Mouse (Mus musculus) activated CD4-positive, CD25-positive, alpha-beta regulatory T cell, adult 4 months (primary cell): ENCODE measurements at regions not wholly inside any gene's neighbourhood (a gene's known extent, or its start where the extent isn't known, plus 50 kb on each side); places are given as distances from the start of the nearest gene placed in this dataset.

Experiments used
- ATAC-seq: one replicate; pipeline ENCODE4 v1.8.0; 2017

DNA sequence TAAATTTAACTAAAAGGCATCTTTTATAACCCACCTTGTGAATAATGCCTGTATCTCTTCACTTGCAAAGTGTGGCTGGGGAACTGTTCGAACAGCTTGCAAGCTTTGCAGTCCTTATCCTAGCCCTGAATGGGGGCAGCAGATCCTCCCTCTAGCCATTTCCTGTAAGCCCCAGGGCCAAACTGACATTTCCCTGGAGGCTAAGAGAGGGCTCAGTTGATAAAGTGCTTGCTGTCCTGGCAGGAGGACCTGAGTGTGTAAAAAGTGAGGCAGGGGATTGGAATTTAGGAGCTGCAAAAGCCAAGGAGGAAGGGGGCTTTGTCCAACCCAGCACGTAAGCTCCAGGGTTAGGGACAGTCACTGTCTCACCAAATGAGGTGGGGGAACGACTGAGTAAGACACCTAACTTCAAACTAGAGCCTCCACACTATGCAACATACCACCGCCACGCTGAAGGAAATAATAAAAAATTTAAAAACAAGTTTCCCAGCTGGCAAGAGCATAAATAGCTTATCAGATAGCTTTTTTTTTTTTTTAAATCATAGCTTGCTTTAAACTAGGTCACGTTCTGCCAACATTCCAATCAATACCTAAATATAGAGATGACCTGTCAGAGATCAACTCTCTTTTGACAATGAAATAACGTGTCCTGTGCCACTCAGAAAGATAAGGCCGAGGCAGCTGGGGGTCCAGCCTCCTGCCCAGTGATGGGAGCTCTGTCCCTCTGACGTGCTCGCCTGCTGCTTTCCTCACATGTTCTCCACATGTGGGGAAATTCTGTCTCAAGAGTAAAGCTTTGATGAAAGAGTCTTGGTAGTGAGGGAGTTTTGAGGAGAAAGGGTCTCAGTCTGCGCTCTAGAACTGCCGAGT lies 146.0 kb downstream of the Zfp36l1 start:
- no peak for ATAC-seq

DNA sequence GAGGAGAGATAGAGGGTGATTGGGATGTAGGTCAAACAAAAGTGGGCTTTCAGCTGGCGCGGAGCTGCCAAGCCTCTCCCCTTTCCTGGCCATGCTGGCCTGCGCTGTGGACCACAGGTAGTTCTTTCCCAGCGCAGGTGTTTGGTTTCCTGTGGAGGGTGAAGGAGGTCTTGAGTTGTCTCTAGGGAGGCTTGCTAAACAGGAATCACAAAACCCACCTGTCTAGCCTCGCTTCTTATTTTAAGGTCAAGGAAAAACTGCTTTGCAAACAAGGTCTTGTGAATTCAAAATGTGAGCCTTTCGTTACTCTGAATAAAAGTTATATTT lies 146.6 kb downstream of the Zfp36l1 start:
- no peak for ATAC-seq

DNA sequence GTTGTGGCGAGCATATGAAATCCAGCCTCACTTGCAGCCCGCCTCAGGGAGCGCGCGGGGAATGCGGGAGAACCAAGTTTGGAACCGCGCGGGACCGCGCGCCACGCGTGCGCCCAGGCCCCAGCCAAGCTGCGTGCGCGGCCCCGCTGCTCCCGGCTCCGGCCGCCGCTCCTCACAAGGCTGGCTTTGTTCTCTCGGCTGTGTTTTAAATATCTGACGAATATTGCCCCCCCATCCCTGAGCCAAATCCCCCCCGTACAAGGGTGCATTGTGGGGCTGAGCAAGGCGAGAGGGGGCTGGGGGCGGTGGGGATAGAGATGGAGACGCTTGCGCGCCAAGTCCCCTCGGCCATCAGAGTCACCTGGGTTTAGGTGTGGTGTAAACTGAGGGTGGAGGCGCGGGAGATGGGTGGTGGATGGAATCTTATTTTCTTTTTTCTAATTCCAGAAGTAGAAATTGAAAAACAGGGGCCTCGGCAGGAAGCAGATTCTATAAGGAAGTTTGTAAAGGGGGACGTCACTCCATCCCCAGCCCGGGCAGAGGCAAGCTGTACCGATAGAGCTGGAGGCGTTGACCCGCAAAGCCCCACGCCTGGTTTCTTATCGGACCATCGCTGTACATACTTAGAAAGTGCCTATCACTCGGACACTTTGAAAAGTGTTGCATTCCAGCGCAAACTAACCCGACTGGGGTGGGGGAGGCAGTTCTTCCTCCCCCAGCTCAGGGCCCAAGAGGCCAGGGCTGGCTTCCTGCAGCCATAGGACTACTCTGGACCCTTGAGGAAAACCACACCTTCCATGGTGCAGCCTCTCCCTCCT lies 147.1 kb downstream of the Zfp36l1 start:
- no peak for ATAC-seq

DNA sequence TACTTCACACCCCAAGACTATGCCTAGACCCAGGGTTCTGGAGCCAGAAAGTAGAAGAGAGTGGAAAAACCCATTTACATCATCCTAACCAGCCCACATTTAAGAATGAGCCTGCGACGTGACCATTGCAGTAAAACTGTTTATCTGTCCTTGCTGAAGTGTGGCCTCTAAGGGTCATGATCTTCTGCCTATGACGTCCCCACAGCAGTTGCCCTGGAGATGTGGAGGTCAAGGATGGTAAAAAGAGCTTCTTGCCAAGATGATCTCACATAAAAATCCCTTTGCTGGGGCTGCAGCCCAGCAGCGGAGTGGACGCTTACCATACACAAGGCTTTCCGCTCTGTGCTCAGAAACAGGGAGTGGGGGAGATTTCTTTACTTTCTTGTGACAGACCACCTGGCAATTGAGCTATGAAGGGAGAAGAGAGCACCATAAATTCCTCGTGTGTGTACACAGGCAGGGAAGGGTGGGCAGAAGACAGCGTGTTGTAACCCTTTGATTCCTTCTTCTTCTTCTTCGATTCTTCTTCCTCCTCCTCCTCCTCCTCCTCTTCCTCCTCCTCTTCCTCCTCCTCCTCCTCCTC lies 149.3 kb downstream of the Zfp36l1 start:
- no peak for ATAC-seq

DNA sequence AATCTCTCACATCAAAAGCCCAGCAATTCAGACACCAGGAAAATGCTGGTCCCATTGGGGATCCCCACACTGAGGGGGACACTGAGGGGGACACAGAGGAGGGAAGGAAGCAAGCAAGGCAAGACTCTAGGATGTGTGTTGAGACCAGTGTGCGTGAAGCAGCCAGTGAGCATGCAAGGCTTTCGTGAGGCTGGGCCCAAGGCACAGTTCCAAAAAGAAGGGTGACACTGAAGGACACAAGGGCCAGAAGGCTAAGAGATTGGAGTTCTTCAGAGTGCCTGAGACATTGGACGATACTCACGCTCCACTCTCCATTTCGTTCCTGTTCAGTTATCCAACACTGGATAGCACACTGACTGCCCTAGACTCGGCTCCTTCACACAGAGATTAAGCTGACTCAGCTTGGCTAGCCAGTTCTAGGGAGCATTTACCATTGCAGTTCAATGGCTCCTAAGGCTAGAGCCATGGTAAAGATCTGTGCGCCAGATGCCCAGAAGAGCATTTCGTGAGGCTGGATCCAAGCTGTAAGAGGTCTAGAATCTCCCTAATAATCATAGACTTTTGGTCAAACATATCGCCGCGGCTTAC lies 150.1 kb downstream of the Zfp36l1 start:
- ATAC-seq, result no peak

DNA sequence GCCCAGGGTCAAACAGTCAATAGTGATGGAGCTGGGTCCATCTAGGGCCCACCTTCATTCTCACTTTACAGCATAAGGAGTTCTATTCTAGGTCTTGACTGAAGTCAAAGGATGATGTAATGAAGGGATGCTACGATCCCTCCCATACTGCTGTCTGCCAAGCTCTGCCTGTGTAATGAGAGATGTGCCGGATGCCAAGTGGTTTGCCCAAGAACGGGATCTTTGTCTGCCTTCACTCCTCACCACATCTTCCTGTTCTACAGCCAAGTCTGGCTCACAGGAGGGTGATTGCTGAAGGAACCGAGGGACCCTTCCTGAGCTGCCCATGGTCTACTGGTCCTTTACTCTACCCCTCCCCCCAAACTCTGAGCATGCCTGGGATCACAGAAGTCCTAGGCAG lies 150.9 kb downstream of the Zfp36l1 start:
- no peak for ATAC-seq

DNA sequence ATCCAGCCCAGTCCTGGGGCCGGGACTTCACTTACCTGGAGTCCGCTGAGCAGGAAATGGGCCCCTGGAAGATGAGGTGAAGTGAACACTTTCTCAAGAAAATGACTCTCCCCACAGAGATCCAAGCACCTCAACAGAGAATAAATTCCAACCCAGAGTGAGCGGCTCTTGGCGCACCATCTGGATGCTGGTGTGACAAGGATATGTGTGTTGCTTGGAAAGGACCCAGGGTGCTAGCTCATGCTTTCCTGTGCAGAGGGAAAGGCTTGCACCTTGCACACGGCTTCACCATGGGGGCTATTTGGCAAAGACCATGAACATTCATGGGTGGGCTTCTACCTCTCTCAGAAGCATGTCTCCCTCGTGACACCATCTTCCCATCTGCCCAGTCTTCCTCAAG lies 151.7 kb downstream of the Zfp36l1 start:
- no peak for ATAC-seq

DNA sequence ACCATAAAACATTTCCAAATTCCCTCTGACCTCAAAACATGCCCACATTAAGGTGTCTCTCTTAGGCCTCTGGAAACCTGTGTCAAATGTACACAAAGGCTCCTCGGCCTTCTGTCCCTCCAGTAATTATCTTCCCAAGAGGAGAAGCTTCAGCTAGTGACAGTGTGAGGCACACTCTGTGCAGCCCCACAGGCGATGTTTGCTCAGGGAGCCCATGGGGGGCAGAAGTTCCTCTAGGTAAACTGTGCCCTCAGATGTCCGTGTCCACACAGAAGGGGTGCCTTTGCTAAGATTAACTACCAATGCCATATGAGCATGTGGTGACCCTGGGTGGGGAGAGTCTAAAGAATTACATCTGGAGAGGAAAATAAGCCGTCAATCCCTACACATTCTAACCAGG lies 152.4 kb downstream of the Zfp36l1 start:
- no peak for ATAC-seq

DNA sequence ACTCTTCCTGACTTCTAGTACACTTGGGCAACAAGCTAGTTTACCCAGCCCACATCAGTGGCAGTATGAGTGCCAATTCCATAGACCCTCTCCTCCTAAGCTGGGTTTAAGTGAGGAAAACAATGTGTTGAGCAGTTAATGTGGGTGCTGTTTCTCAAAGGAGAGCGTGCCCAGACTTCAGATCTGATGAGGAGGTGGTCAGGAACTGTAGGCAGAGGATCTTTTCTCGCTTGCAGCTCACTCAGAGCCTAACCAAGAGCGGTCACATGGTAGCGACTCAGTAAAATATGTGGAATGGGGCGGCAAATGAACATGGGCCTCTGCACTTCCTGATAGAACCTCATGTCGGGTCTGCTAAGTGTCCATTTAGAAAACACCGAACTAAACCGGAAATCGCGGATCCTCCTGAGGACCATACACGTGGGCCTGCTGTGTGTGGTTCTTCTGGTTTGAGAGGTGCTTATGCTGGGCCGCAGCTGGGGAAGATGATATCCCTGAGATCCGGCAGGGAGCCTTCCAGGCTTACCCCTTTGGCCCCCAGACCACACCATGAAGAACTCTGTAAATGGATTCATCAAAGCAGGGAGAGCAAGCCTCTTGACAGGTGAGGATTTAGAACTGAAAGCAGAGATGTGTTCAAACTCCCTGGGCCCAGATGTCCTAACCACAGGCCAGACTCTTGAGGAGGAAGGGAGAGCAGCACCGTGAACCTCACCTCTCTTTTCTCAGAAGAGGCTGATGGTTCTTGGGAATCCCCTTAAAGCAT lies 153.1 kb downstream of the Zfp36l1 start:
- ATAC-seq, result peak; percentile 28

DNA sequence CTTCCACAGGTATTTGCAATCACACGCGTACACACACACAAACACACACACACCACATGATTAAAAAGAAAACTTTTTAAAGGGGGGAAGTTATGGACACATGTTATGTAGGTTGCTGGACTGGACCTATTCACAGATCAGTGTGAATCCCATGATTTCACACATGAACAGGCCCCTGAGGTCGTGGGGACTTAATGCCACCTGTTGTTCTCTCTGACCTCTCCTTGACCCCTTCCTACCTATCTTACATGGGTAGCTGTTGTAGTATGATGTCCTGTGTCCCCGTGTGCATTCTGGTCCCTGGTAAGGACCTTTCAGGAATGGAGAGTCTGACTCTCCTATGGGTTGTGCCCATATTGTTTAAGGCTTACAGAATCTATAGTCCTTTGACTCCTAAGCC lies 155.6 kb downstream of the Zfp36l1 start:
- ATAC-seq, result no peak

DNA sequence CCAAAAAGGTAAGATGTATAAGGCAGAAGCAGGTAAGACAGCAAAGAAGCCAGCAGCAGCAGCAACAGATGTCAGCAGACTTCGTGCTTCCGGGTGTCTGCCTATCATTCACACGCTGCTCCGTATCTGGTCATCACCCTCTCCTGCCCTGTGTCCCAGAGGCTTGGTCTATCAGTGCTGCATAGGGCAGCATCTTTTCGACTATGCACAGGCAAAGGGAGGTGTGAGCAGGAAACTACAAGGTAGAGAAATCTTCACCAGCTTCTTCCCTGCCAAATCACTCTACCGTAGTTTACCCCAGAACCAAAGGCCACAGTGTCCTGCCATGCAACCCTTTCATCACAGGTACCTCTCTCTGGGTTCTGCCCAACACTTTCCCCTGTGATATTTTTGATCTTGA lies 156.5 kb downstream of the Zfp36l1 start:
- ATAC-seq, result no peak

DNA sequence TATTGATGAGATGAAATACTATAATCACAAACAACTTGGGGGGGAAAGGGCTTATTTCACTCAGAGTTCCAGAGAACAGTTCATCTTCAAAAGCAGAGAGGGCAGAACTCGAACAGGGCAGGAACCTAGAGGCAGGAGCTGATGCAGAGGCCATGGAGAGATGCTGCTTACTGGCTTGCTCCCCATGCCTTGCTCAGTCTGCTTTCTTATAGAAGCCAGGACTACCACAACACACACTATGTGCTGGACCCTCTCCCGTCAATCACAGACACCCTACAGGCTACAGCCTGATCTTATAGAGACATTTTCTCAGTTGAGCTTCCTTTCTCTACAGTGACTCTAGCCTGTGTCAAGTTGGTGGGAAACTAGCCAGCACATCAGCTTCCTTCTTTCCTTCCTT lies 157.3 kb downstream of the Zfp36l1 start:
- no peak for ATAC-seq

DNA sequence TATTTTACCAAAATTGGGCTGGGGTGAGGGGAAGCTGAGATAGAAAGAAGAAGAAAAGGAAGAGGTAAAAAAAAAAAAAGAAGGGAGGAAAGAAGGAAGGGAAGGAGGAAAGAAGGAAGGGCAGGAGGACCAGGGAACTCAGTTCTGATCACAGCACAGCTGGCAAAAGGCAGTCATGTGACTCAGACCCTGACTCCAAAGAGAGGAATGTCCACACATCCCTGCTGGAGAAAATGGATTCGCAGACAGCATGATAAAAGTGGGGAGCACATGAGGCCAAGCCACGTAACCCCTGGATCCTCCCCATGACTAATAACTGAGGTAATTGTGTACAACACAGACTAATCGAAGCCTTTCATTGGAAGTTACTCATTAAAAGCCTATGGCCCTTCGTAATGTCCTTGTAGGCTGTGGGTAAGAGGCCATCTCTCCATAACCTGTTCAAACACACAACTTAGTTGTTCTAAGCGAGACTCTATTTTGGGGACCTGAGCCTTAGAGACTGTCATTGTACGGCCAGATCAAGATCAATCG lies 162.2 kb downstream of the Zfp36l1 start:
- no peak for ATAC-seq

DNA sequence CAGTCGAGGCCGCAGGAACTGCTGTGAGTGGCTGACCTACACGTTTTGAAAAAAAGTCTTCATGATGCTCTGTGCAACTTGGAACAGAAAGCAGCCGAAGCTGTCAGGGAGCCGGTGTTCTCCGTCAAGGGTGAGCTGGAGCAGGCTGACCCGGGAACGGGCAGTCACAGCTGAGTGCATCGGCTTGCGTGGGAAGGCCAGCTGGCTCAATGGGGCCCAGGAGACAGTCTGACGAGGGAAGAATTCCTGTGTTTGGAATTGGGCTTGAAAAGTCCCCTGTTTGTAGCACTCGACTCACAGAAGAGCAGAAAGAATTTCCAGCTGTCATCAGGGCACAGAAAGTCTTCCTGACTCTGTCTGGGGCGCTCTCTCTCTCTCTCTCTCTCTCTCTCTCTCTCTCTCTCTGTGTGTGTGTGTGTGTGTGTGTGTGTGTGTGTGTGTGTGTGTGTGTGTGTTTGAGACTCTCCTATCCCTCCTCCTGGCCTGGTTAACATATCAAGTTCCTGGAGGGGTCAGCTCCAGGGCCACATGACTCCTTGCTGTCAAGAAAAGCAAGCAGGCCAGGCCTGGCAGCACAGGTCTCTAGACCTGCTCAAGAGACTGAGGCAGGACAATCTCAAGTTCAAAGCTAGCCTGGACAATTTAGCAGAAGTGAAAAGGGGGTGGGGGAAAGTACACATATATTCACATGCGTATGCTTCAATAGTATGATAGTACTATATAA lies 163.6 kb downstream of the Zfp36l1 start:
- ATAC-seq, result no peak

DNA sequence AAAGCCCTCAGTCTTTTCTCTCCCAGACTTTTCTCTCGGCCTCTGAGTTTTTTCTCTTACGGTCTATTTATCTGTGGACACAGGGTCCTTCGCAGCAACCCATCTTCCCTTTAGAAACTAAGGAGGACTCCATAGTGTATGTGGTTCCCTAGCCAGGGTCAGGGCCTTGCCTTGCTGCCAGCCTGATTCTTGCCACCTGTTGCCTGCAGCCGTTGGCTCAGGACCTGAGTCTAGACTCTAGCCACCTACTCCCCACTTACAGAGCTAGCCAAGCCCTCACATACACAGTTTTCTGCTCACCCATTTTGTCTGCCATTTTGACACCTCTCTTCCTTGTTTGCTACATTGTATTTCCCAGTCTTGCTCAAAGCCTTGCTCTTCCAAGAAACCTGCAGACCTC lies 165.2 kb downstream of the Zfp36l1 start:
- ATAC-seq, result no peak

DNA sequence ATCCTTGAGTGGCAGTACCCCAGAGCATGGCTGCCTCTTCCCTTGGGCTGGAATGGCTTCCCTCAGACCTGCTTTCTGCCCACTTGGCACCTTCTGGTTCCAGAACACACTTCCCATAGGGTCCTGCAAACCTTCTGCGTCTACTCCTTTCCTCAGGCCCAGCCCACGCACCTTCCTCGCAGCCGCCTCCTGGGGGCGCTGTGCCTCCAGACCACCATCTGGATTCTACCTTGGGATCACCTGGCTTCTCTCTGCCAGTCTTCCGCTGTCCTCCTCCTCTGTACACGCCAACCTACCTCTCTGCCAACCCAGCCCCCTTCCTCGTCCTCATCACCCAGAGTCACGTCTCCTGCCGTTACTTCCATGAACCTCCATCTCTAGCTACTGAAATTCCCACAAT lies 166.0 kb downstream of the Zfp36l1 start:
- no peak for ATAC-seq

DNA sequence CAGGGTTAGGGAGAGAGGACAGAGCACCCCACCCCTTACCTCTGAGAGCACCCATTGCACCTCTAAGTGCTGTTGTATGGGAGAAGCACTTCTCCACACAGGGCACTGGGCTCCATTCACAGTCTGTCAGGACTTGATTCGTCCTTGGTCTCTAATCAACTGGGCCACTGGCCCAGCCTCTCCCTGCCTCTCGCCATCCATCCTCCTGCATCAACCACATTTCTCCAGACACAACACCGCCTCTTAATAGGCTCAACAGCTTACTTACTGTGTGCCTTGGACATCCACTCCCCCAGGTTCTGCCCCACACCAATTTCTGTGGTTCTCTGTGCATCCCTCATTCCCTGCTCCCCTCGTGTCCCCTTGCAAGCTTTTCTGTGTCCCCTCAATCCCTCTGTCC lies 166.9 kb downstream of the Zfp36l1 start:
- ATAC-seq, result no peak

DNA sequence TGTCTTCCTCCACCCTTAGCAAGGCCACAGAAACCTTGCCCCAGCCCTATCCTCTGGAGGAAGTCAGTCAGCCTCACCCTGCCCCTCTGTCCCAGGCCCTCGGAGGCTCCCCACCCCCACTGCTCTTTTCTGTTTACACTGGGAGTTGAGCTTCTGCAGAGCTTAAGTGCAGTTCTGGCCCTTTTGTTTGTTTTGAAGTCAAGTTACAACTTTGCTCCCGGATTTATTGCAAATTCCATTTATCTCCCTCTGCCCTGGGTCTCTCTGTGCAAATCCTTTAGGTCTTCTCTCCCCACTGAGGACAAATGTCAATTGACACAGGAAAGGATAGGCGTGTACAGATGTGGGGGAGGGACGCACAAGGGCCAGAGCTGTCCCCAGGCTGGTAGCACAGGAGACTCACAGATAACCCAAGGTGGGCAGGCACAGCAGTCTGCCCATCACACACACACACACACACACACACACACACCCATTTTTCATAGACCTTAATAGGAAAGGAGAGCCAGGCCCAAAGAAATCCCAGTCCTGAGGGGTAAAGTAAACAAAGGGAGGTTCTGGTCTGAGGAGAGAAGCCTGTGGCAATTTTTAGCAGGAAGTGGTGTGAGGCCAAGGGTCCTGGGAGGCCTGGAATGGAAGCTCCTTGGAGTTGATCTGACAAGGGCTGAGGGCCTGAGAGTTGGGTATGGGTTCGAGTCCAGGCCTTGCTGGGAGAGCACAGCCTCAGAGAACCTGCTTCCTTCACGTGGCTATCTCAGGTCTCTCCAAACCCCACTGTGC lies 167.9 kb downstream of the Zfp36l1 start:
- ATAC-seq, result no peak

DNA sequence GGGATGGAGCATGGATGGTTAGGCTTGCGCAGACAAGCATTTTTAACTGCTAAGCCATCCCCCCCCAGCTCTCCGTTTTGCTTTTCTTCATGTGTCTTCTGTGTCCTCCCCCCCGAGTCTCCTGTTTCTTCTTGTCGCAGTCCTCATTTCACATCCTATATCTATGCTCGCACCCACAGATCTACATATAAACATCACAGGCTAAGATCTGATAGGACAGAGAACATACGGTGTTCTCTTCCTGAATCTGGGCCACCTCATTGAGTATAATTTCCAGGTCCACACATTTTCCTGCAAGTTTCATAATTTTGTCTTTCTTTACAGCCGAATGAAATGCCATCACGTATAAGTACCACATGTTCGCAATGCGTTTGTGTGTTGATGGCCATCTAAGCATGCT lies 168.7 kb downstream of the Zfp36l1 start:
- no peak for ATAC-seq

DNA sequence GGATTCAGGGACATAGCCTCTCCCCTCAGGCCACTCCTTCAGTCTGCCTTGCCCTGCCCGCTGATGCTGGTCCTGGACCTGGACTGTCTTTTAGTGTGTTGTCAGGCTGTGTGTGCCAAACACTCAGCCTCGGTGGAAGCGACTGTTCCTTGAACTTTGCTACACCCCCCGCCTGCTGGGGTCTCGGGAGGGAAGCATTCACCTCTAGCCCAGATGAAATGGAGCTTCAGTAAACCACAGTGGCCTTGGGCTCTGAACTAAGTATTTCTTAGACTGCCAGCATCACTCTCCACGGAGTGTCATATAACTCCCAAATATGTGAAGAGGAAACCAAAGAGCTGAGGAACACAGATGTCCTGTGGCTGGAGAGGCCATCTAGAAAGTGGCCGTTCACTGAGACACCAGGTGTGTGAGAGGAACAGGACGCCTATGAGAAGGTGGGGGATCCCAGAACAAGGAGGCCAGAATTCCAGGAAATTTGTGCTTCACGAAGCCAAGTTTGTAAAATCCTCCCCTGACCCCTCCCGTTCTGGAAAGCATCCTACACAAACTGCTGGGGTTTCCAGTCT lies 170.2 kb downstream of the Zfp36l1 start:
- ATAC-seq, result no peak

DNA sequence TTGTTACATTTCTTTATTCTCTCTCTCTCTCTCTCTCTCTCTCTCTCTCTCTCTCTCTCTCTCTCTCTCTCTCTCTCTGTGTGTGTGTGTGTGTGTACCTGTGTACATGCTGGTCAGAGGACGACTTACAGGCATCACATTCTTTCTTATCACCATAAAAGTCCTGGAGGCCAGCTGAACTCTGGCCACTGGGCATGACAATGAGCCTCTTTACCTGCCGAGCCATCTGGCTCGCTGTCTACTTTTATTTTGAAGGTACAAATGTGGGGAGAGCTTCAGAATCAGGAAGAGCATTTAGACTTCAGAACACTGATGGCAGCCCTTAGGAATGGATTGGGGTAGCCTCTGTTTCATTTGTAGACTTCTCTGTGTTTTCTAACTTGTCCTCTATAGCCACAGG lies 171.0 kb downstream of the Zfp36l1 start:
- ATAC-seq, result no peak
